Mouse (Mus musculus): ENCODE data around the gene Hacd2.
A peak's percentile ranks its signal among the peaks of the same experiment; 100 is the strongest.

The Hacd2 gene

GRCm38 (mm10) chr16:35022242-35023137 lies at the start of gene Hacd2:
Hacd2 (plus strand) TSS chr16:35022428.
- DNase-seq (ENCODE audit: low spot score in 2 of 2): peak; percentile 89 to 92

GRCm38 (mm10) chr16:34972471-34972870 lies 49.8 kb upstream of the Hacd2 start:
- no peak for DNase-seq (ENCODE audit: low spot score in 2 of 2)

- DNase-seq (ENCODE audit: low spot score in 2 of 2): no peak
These were observed 46.7 kb upstream of the Hacd2 start for GRCm38 (mm10) chr16:34975544-34975943.

GRCm38 (mm10) chr16:34976630-34977029 lies 45.6 kb upstream of the Hacd2 start:
- no peak for DNase-seq (ENCODE audit: low spot score in 2 of 2)

DNA sequence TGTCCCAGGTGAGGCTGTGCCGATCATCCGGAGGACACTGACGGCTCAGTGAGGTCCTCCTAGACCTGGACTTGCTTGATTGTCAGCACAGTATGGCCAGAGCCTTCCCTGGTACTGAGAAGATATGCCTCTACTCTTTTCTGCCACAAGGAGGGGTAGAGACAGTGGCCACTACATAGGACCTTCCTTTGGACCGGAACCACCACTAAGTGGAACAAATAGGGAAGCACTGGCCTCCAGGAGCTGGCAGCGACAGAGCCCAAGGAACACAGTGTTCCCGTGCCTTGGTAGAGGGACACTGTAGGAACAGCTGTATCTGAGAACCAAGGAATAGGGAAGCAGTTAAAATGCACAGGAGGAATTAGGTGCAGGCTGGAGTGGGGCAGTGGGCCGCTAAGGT lies 44.2 kb upstream of the Hacd2 start:
- no peak for DNase-seq (ENCODE audit: low spot score in 2 of 2)

GRCm38 (mm10) chr16:34981009-34981408 lies 41.2 kb upstream of the Hacd2 start:
- DNase-seq (ENCODE audit: low spot score in 2 of 2): no peak

DNA sequence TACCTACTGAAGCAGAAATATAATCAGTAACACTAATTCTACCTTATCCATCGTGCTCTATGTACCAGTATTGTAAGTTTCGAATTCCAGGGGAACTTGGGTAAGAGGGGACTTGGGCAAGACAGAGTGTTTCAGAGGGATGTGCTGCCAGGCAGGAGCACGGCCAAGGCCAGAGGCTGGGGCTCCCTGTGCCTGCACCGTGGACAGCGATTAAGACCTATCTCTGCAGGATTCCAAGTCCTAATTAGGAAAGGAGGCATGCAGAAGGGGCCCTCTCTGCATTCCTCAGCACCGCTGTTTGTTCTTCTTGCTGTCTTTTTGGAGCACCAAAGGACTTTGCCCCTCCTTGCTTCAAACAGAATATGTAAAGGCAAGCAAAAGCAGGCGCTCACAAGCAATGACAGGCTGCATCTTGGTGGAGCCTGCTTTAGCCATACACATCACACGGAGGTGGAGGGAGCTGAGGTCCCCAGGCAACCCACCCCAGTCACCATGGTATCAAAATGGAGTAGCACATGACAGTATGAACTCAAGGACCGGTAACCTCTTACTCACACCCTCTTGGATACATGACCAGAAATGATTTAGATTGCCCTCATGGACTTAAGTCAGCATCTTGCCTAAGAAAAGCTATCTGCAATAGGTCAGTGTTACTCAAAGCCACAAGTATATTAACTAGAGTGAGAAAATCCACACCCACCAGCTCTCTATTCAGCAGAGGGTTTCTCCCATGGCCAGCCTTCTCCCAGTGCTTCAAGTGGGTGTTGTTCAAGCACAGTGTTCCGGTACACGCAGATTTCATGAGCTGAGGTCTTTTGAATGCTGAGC lies 37.8 kb upstream of the Hacd2 start:
- no peak for DNase-seq (ENCODE audit: low spot score in 2 of 2)

- no peak for DNase-seq (ENCODE audit: low spot score in 2 of 2)
These were observed 37.2 kb upstream of the Hacd2 start for GRCm38 (mm10) chr16:34985031-34985346.

- no peak for DNase-seq (ENCODE audit: low spot score in 2 of 2)
These were observed 35.9 kb upstream of the Hacd2 start for GRCm38 (mm10) chr16:34986211-34986825.

DNA sequence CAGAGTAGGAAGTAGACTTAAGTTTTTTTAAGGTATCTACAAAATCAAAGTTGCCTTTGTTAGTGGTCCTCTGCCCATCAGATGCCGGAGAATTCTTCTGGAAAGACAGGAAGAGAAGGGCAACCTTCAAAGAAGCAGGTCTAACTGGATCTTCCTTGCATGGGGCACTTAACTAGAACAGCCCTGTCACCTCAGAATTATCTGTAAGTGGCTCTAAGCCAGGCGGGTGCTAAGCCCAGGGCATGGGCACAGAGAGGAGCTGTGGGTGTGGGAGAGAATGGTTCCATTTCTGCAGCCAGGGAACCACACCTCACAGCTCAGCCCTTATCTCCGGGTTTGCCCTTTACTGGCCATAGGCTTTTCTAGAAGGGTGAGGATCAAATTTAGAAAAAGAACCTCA lies 30.9 kb upstream of the Hacd2 start:
- no peak for DNase-seq (ENCODE audit: low spot score in 2 of 2)

DNA sequence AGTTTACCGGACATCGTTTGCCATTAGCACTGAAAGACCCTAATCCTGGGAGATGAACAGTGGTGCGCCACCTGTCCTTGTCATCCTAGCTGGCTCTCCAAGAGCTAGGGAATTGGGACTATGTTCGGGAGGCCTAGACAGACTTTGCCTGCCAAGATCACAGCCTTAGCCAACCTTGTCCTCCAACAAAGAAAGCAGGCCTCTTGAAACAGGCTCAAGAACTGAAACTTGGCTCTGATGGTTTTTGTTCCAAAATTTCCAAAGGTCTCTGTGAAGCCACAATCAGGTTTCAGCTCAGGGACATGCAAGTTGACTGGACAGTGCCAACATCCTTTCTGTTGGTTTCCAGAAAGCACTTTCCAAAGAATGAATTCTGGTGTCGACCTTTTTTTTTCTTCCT lies 29.4 kb upstream of the Hacd2 start:
- DNase-seq (ENCODE audit: low spot score in 2 of 2): no peak

- no peak for DNase-seq (ENCODE audit: low spot score in 2 of 2)
These were observed 28.4 kb upstream of the Hacd2 start for GRCm38 (mm10) chr16:34993694-34994330.

GRCm38 (mm10) chr16:34994641-34995141 lies 27.5 kb upstream of the Hacd2 start:
- DNase-seq (ENCODE audit: low spot score in 2 of 2): no peak

- DNase-seq (ENCODE audit: low spot score in 2 of 2): no peak
These were observed 26.1 kb upstream of the Hacd2 start for GRCm38 (mm10) chr16:34996133-34996532.

DNA sequence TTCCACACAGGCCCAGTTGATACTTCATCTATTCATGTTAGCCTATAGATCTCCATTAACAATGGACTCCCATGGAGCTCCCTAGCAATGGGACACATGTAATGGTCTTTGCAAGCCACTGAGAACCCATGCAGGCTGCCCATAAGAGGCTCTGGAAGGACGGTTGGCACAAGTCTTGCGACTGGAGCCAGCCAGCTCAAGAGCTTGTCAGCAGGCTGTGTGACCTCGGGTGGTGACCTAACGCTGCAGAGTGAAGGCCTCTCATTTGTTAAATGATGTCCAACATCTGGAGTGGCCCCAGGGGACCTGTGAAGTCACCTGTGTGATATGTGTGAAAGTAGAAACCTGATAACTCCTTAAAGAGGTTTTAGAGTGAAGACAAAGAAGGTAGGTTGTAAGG lies 25.2 kb upstream of the Hacd2 start:
- no peak for DNase-seq (ENCODE audit: low spot score in 2 of 2)

DNA sequence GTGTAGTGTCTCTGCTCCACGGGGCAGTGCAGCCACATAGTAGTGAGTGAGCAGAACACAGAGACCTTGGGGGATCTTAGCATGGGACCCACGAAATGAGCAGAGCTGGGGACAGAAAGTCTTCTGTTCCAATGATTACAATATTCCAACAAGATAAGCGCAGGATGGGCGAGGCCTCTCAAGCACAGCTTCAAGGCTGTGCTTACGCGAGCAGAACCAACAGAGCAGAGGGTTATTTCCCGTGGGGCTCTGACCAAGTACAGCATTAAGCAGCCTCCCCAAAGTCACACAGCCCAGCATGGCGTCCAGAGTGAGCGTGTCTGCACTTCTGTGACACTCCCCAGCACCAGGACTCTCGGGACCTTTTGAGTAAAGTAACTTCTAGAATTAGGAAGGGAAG lies 24.7 kb upstream of the Hacd2 start:
- DNase-seq (ENCODE audit: low spot score in 2 of 2): no peak

DNA sequence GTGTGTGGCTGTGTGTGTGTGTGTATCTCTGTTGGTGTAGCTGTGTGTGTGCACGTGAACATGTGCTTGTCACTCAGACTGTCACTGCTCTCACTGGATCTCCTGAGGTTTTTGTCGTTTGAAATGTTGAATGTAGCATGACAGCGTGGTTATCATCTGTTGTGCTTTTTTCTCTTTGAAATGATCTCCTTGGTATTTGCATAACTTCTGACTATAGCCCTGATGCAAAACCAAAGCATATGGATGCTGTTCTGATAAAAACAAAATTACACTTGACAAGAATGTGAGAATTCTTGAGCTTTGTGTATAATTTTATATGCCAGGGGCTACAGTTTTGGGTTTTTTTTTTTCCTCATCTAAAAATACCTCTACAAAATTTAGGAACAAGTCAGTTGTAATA lies 23.2 kb upstream of the Hacd2 start:
- no peak for DNase-seq (ENCODE audit: low spot score in 2 of 2)

DNA sequence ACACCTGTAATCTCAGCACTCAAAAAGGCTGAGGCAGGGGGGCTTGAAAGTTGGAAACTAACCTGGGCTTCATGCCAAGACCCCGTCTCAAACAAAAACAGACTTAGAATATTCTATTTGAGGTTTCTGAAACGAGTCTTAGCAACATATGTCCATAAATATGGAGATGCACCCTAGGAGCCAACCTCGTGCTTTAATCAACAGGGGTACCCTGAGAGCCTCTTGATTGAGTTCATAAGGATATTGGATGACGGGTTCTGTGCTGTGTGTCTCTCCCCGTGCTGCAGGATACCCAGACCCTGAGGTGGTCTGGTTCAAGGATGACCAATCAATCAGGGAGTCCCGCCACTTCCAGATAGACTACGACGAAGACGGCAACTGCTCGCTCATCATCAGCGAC lies 22.2 kb upstream of the Hacd2 start:
- no peak for DNase-seq (ENCODE audit: low spot score in 2 of 2)

GRCm38 (mm10) chr16:35000923-35001560 lies 21.2 kb upstream of the Hacd2 start:
- DNase-seq (ENCODE audit: low spot score in 2 of 2): no peak

- no peak for DNase-seq (ENCODE audit: low spot score in 2 of 2)
These were observed 17.9 kb upstream of the Hacd2 start for GRCm38 (mm10) chr16:35004356-35004755.

DNA sequence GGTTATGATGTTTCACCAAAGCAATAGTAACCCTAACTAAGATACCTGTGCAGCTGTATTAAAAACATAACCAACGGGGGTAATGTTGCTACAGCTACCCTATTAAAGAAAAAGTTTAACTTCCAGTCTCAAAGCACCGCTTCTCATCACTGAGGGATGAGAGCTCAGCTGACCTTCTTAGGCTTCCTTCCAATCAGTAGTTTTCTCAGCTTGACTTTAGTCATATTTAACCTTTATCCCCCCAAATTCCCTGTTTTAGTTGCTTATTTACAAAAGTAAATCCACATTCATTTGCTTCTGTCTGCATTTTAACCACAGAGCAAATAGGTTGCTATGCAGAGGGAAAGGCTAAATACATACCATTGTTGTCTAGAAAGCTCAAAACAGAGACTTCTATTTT lies 17.5 kb upstream of the Hacd2 start:
- DNase-seq (ENCODE audit: low spot score in 2 of 2): no peak

All from natural killer cell, adult 2 months (primary cell).